Mouse (Mus musculus) liver, adult 2 months (tissue): ENCODE data around the gene Ssh1. TPM values are rescaled to one million over a fixed set of nuclear protein-coding genes. Genes with fewer than 3 reads are reported as not detected.
A peak's percentile ranks its signal among the peaks of the same experiment; 100 is the strongest.

Experiments used
- DNase-seq: peaks from one replicate; pipeline ENCODE4 v3.0.0-alpha.2; 2011; ENCODE audit warnings: low read depth, low spot score; ENCODE audit errors: extremely low read depth
- H3K27ac ChIP-seq: fragments of 200-500 bp; replicated peaks from 2 replicates; pipeline ENCODE4 v1.5.1; 2012; ENCODE audit warnings: low read depth, mild to moderate bottlenecking, control low read depth, inconsistent platforms, low read length; ENCODE audit not compliant: insufficient read depth
- H3K27me3 ChIP-seq: fragments of 200-500 bp; 2 replicates; pipeline ENCODE4 v1.6.1; 2012; ENCODE audit warnings: mild to moderate bottlenecking, moderate library complexity, low read length, inconsistent platforms; ENCODE audit not compliant: control insufficient read depth, insufficient read depth
- H3K36me3 ChIP-seq: fragments of 200-500 bp; 2 replicates; pipeline ENCODE4 v1.6.1; 2012; ENCODE audit warnings: low read length, inconsistent platforms; ENCODE audit not compliant: control insufficient read depth, insufficient read depth
- H3K4me1 ChIP-seq: fragments of 200-500 bp; 2 replicates; pipeline ENCODE4 v1.6.1; 2011; ENCODE audit warnings: low read length; ENCODE audit not compliant: control insufficient read depth, insufficient read depth
- H3K4me3 ChIP-seq: fragments of 200-500 bp; 2 replicates; pipeline ENCODE4 v1.5.1; 2011; ENCODE audit warnings: low read depth, mild to moderate bottlenecking, control low read depth, low read length, moderate library complexity; ENCODE audit not compliant: insufficient read depth
- H3K79me2 ChIP-seq: fragments of 200-500 bp; 2 replicates; pipeline ENCODE4 v1.6.1; 2012; ENCODE audit warnings: inconsistent platforms, mild to moderate bottlenecking, low read length, moderate library complexity; ENCODE audit not compliant: control insufficient read depth, insufficient read depth
- H3K9ac ChIP-seq: fragments of 200-500 bp; 2 replicates; pipeline ENCODE4 v1.6.1; 2012; ENCODE audit warnings: low read depth, mild to moderate bottlenecking, control low read depth, inconsistent platforms, low read length
- CTCF ChIP-seq: fragments of 200-500 bp; IDR thresholded peaks from 2 replicates; pipeline ENCODE4 v1.5.1; 2011; ENCODE audit warnings: low read depth, low read length, control low read depth
- POLR2A ChIP-seq: fragments of 200-500 bp; IDR thresholded peaks from 2 replicates; pipeline ENCODE4 v1.6.1; 2011; ENCODE audit warnings: low read length, control low read depth; ENCODE audit not compliant: insufficient read depth; ENCODE audit errors: extremely low read depth
- WGBS: fragments of 180-500 bp; shearing (Covaris S2); methylation state at CpG from one replicate; pipeline ENCODE4 v1.1.7; 2018; 5-methylcytosine and 5-hydroxymethylcytosine counted together
- polyA plus RNA-seq: library from polyadenylated mRNA; depleted of rRNA; stranded (reverse); fragments of >200 nt; gene quantifications from 2 replicates; pipeline ENCODE4 v1.2.3, GENCODE M21; 2012
- total RNA-seq: library from RNA; depleted of rRNA; stranded (reverse); fragments of >200 nt; gene quantifications from 2 replicates; pipeline ENCODE4 v1.2.3, GENCODE M21; 2014

Gene Ssh1
- total and polyA plus RNA-seq, 2 experiments = 1.6 to 5.5 TPM

DNA sequence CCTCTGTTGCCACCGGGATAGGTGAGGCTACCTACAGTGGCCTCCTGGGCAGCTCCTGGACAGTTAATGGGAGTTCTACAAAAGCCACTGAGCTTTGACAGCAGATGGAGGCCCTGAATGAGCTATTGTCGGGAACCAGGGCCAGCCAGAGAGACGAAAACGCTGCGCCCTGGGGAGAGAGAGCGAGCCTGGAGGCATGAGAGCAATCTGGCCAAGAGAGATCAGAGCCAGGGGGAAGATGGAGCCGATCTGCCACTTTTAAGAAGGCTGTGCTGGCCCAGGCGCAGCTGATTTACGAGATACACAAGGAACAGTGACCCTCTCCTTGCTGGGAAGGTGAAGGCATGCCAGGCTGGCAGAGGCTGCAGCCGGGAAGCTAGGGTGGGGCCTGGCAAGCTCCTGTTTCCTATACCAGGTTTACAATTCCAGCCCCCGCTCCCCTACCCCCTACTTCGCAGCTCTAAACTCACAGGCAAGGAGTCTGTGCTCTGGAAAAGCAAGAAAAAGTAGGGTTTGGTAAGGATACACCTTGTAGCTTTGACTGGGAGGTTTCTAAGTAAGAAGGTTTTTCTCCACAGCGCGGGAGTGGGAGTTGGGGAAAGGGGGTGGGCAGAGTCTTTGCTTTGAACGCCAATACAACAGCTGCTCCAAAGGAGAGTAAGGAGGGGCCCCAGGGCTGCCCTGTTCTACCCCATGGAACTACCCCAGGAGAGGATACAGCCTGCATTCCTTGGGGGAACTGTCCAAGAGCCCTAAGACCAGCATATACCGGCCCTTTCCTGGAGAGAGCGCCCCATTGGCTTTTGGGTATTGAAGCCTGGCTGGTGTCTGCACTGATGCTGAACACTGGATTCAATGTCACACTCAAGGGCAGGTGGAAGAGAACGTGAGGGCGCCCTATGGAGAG lies 42.7 kb downstream of the Ssh1 start:
- Histone ChIP-seq H3K79me2 (no peaks in the 10 kb centered on the region), H3K27me3 (no peaks in the 10 kb centered on the region), H3K9ac (no peak overlapping the region), H3K4me3 (no peak overlapping the region), H3K36me3 (peaks cover 28% of the 10 kb centered on the region; the same call in 1 of the 2 replicates), H3K27ac (no peak overlapping the region), H3K4me1 (no peaks in the 10 kb centered on the region)
- TF ChIP-seq POLR2A (no peak), CTCF (no peak)
- 95% methylated on average over 19 of the region's 19 CpGs for WGBS
- no peak for DNase-seq

DNA sequence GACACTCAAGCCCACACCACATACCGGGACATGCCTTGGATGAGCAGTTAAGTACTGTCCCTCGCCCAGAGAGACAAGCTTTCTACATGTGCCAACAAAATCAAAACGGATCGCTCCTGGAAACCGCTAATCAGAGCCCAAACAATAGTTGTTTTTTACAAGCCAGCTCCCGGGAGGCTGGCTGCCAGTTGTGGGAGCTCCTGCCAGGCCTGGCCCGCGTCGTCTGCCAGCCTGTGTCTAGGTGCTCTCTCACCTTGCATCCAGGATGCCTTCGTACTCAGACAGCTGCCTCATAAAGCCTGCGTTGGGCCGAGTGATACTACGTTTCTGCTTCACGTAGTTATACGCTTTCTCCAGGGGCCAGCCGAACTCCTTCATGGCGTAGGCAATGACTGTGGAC lies 43.6 kb downstream of the Ssh1 start:
- no peaks in the 10 kb centered on the region for H3K79me2 ChIP-seq
- no peak overlapping the region for H3K27ac ChIP-seq
- DNase-seq = no peak
- H3K36me3 ChIP-seq = peaks cover 28% of the 10 kb centered on the region; the same call in 1 of the 2 replicates
- 87% methylated on average over 17 of the region's 17 CpGs for WGBS
- no peak overlapping the region for H3K4me3 ChIP-seq
- no peaks in the 10 kb centered on the region for H3K27me3 ChIP-seq
- H3K4me1 ChIP-seq = no peaks in the 10 kb centered on the region
- H3K9ac ChIP-seq = no peak overlapping the region
- TF ChIP-seq CTCF = no peak
- no peak for TF ChIP-seq POLR2A

DNA sequence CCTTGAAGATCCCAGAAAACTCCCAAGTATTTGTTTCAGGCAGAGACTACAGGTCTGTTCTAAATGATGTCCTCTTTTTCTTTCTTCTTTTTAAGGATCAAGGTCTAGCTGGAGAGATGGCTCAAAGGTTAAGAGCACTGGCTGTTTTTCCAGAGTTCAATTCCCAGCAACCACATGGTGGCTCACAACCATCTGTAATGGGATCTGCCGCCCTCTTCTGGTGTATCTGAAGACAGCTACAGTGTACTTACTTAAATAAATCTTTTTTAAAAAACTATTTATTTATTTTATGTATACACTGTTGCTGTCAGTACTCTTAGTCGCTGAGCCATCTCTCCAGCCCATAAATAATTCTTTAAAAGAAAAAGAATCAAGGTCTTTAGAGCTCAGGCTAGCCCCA lies 46.4 kb downstream of the Ssh1 start:
- Histone ChIP-seq H3K4me1 (no peaks in the 10 kb centered on the region), H3K9ac (no peak overlapping the region), H3K27ac (no peak overlapping the region), H3K27me3 (no peaks in the 10 kb centered on the region), H3K4me3 (no peak overlapping the region), H3K36me3 (peaks cover 23% of the 10 kb centered on the region; the same call in 1 of the 2 replicates), H3K79me2 (no peaks in the 10 kb centered on the region)
- no peak for DNase-seq
- TF ChIP-seq POLR2A = no peak
- no peak for TF ChIP-seq CTCF
- WGBS = 86% methylated on average over 2 of the region's 2 CpGs

DNA sequence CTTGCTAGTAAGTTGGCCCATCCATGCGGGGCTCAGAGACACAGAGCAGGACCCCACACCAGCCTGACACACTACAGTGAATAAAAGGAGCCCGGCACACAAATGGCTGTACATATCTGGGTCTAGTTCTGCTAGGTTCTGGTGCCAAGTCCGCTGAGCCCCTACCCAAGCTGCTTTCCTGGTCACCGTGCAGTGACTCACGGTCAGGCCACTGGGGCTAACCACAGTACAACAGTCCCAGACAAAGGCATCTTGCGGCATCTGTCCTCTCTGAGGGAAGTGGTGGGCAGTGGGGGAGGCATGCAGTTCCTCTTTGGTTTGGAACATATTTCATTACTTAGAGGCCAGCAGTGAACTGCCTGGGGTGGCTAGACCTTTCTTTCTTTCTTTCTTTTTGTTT lies 48.6 kb downstream of the Ssh1 start:
- TF ChIP-seq CTCF (no peak), POLR2A (no peak)
- no peaks in the 10 kb centered on the region for H3K4me1 ChIP-seq
- no peak overlapping the region for H3K4me3 ChIP-seq
- H3K79me2 ChIP-seq = no peaks in the 10 kb centered on the region
- H3K36me3 ChIP-seq = peaks cover 18% of the 10 kb centered on the region; the same call in 1 of the 2 replicates
- no peaks in the 10 kb centered on the region for H3K27me3 ChIP-seq
- no peak overlapping the region for H3K9ac ChIP-seq
- peak; percentile 16 for DNase-seq
- 93% methylated on average over 6 of the region's 6 CpGs for WGBS
- H3K27ac ChIP-seq = no peak overlapping the region

DNA sequence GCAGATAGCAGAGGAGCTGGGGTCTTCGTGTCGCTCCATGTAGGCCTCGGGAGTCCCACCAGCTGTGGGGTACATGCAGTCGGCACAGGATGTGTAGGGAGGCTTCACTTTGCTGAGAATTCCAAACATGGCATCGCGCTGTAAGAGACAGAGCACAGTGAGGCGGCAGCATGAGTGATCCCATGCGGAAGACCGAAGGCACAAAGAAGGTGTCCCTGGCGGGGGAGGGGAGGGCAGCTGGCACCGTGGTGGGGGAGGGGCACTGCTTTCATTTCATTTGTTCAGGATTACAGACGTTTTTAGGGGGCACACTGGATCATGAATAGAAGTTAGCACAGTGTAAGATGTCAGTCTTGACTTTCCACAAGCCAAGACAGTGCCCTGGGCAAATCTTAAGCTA lies 50.4 kb downstream of the Ssh1 start:
- no peak overlapping the region for H3K4me3 ChIP-seq
- peaks cover 17% of the 10 kb centered on the region; the same call in 1 of the 2 replicates for H3K36me3 ChIP-seq
- H3K79me2 ChIP-seq = no peaks in the 10 kb centered on the region
- no peak for DNase-seq
- H3K27ac ChIP-seq = no peak overlapping the region
- H3K9ac ChIP-seq = no peak overlapping the region
- WGBS = 86% methylated on average over 12 of the region's 12 CpGs
- no peaks in the 10 kb centered on the region for H3K4me1 ChIP-seq
- TF ChIP-seq POLR2A (no peak), CTCF (no peak)
- H3K27me3 ChIP-seq = no peaks in the 10 kb centered on the region

DNA sequence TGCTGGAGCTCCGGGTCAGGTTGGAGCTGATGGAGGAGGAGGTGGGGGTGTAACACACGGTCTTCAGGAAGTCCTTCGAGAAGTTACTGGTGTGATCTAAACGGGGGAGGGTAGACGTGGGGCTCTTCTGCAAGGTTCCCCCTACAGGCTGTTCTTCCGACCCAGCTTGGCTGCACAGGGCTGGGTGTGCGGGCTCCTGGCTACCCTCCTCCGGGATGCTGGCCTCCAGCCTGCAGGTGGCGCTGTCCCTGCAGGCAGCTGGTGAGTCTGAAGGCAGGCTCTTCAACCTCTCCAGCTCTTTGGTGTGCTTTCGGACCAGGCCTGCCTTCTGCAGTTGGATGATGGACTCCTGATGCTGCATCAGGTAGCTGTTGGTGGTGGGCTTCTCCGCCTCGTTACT lies 51.1 kb downstream of the Ssh1 start:
- H3K4me1 ChIP-seq = no peaks in the 10 kb centered on the region
- no peak overlapping the region for H3K27ac ChIP-seq
- H3K4me3 ChIP-seq = no peak overlapping the region
- peaks cover 15% of the 10 kb centered on the region; the same call in 1 of the 2 replicates for H3K36me3 ChIP-seq
- peak; percentile 50 for TF ChIP-seq CTCF
- TF ChIP-seq POLR2A = no peak
- DNase-seq = no peak
- H3K79me2 ChIP-seq = no peaks in the 10 kb centered on the region
- H3K27me3 ChIP-seq = no peaks in the 10 kb centered on the region
- no peak overlapping the region for H3K9ac ChIP-seq
- 94% methylated on average over 12 of the region's 12 CpGs for WGBS
